Mouse (Mus musculus) MEL (cell line): Measurements from ENCODE around the gene Tcap.

Experiments
- CHD2 ChIP-seq: IDR thresholded peaks from 2 replicates; pipeline ENCODE4 v1.6.1; 2011; ENCODE audit warnings: low read length, improper control_type of control experiment
- CTCF ChIP-seq, 3 experiments: IDR thresholded peaks in 2 of 3; conservative IDR thresholded peaks in 1 of 3; 2 replicates each; pipeline ENCODE4 v1.5.1; 2011 to 2012; ENCODE audit warnings: low read length in 3 of 3, low read depth in 2 of 3, mild to moderate bottlenecking in 2 of 3, improper control_type of control experiment in 1 of 3, inconsistent platforms in 1 of 3, mixed read lengths in 1 of 3, moderate library complexity in 1 of 3; ENCODE audit not compliant: control insufficient read depth in 1 of 3, insufficient read depth in 1 of 3, poor library complexity in 1 of 3, severe bottlenecking in 1 of 3
- EP300 ChIP-seq, 2 experiments: IDR thresholded peaks; 2 replicates each; pipeline ENCODE4 v1.6.1; 2011; ENCODE audit warnings: improper control_type of control experiment in 2 of 2, low read length in 2 of 2, low read depth in 1 of 2, mild to moderate bottlenecking in 1 of 2
- GABPA ChIP-seq: IDR thresholded peaks from 2 replicates; pipeline ENCODE4 v1.6.1; 2012; ENCODE audit warnings: low read depth, mild to moderate bottlenecking, inconsistent platforms, low read length, improper control_type of control experiment, moderate library complexity
- KAT2A ChIP-seq: conservative IDR thresholded peaks from 2 replicates; pipeline ENCODE4 v1.6.1; 2012; ENCODE audit warnings: low read depth, low read length, improper control_type of control experiment, inconsistent platforms
- MAX ChIP-seq: IDR thresholded peaks from 2 replicates; pipeline ENCODE4 v1.6.1; 2011; ENCODE audit warnings: low read length, improper control_type of control experiment
- MXI1 ChIP-seq: IDR thresholded peaks from 2 replicates; pipeline ENCODE4 v1.6.1; 2011; ENCODE audit warnings: mild to moderate bottlenecking, low read depth, low read length, improper control_type of control experiment
- NRF1 ChIP-seq: IDR thresholded peaks from 2 replicates; pipeline ENCODE4 v1.6.1; 2014; ENCODE audit warnings: low read depth, mild to moderate bottlenecking, inconsistent platforms, low read length, improper control_type of control experiment, moderate library complexity; ENCODE audit not compliant: poor library complexity, insufficient read depth, severe bottlenecking
- POLR2A ChIP-seq, 2 experiments: IDR thresholded peaks; 2 replicates each; pipeline ENCODE4 v1.6.1; 2011 to 2012; ENCODE audit warnings: low read length in 2 of 2, mild to moderate bottlenecking in 2 of 2, control low read depth in 1 of 2, improper control_type of control experiment in 1 of 2, low read depth in 1 of 2, moderate library complexity in 1 of 2; ENCODE audit not compliant: control insufficient read depth in 1 of 2, insufficient read depth in 1 of 2, poor library complexity in 1 of 2
- USF1 ChIP-seq: IDR thresholded peaks from 2 replicates; pipeline ENCODE4 v1.6.1; 2014; ENCODE audit warnings: low read depth, mild to moderate bottlenecking, inconsistent platforms, low read length, improper control_type of control experiment, moderate library complexity
- ZC3H11A ChIP-seq: IDR thresholded peaks from 2 replicates; pipeline ENCODE4 v1.6.1; 2012; ENCODE audit warnings: low read depth, mild to moderate bottlenecking, inconsistent platforms, low read length, improper control_type of control experiment

GRCm38 (mm10) chr11:98376756-98377155 lies 6.9 kb upstream of the Tcap start:
- no peak for TF ChIP-seq ZC3H11A
- no peak for TF ChIP-seq CHD2
- no peak for TF ChIP-seq NRF1
- no peak for TF ChIP-seq GABPA
- no peak for TF ChIP-seq EP300 (IDR thresholded peaks at IDR 0.05; ENCODE audit: low read depth in 1 of 2, low read length in 2 of 2)
- no peak for TF ChIP-seq MXI1
- TF ChIP-seq USF1: no peak
- TF ChIP-seq CTCF (IDR thresholded peaks at IDR 0.05 in 2 of 3, conservative IDR thresholded peaks at IDR 0.05 in 1 of 3; ENCODE audit: control insufficient read depth in 1 of 3, insufficient read depth in 1 of 3, low read depth in 2 of 3, low read length in 3 of 3, poor library complexity in 1 of 3, severe bottlenecking in 1 of 3): no peak
- TF ChIP-seq POLR2A (IDR thresholded peaks at IDR 0.05; ENCODE audit: control insufficient read depth in 1 of 2, insufficient read depth in 1 of 2, low read depth in 1 of 2, low read length in 2 of 2, poor library complexity in 1 of 2): no peak
- TF ChIP-seq MAX: no peak
- no peak for TF ChIP-seq KAT2A
